Mouse (Mus musculus): Measurements from ENCODE around the gene Exoc6.

- TF ChIP-seq MYOG (IDR thresholded peaks at IDR 0.05; ENCODE audit: control insufficient read depth in 1 of 3, insufficient read depth in 1 of 3, insufficient read length in 2 of 3, low read depth in 2 of 3) (no peak), POLR2A (IDR thresholded peaks at IDR 0.05; ENCODE audit: insufficient read length, low read depth) (no peak), USF1 (IDR thresholded peaks at IDR 0.05; ENCODE audit: low read depth) (no peak), MAX (IDR thresholded peaks at IDR 0.05; ENCODE audit: low read depth) (no peak), POLR2AphosphoS2 (IDR thresholded peaks at IDR 0.05; ENCODE audit: insufficient read length, low read depth) (no peak), CEBPB (IDR thresholded peaks at IDR 0.05; ENCODE audit: insufficient read depth, poor library complexity, severe bottlenecking) (no peak), E2F4 (IDR thresholded peaks at IDR 0.05; ENCODE audit: insufficient read depth) (no peak), TCF3 (IDR thresholded peaks at IDR 0.05; ENCODE audit: insufficient read length, low read depth) (no peak)
Measured at GRCm38 (mm10) chr19:37555863-37556566, 5.8 kb downstream of the Exoc6 start.

Data from myocyte (in vitro differentiated cells).